9 mouse cellular contexts compared by ENCODE assay signal in genomic region chr4:32352442-32352841, GRCm38 (mm10).
DNase-seq lines count a peak whose midpoint lies in the region; ATAC-seq and TF ChIP-seq lines count a peak whose summit lies in the region.
"Had no signal": no experiment of that assay in that cellular context is flagged by ENCODE, and none has a peak within 500 bp of the region (broad histone marks: within the 10 kb centered on the region; RNA-seq: fewer than 3 reads in every experiment).

No protein-coding gene starts in this region.

- H3K4me3 ChIP-seq in liver, embryonic 11.5 days (ENCODE audit: low read depth, low read length) = no peak overlapping the region
- no peak overlapping the region for H3K4me3 ChIP-seq in liver, postnatal 0 days (ENCODE audit: low read depth, low read length)
- no peak overlapping the region for H3K4me3 ChIP-seq in forebrain, embryonic 15.5 days
- H3K4me3 ChIP-seq in intestine, embryonic 15.5 days (replicated peaks) = no peak overlapping the region
- H3K4me3 ChIP-seq in neural tube, embryonic 13.5 days = no peak overlapping the region
- H3K4me3 ChIP-seq: embryonic facial prominence, embryonic 13.5 days had no signal

- H3K9me3 ChIP-seq in liver, embryonic 11.5 days (ENCODE audit: control insufficient read depth, low read length) = no peaks in the 10 kb centered on the region
- no peaks in the 10 kb centered on the region for H3K9me3 ChIP-seq in liver, postnatal 0 days (ENCODE audit: low read length)
- no peaks in the 10 kb centered on the region for H3K9me3 ChIP-seq in forebrain, embryonic 15.5 days
- no peaks in the 10 kb centered on the region for H3K9me3 ChIP-seq in intestine, embryonic 15.5 days
- H3K9me3 ChIP-seq in neural tube, embryonic 13.5 days = no peaks in the 10 kb centered on the region
- H3K9me3 ChIP-seq: embryonic facial prominence, embryonic 13.5 days had no signal

- H3K4me1 ChIP-seq in liver, embryonic 11.5 days (replicated peaks; ENCODE audit: control insufficient read depth, insufficient read depth, low read length) = peaks cover 13% of the 10 kb centered on the region; the same call in 1 of the 2 replicates
- H3K4me1 ChIP-seq in liver, postnatal 0 days (ENCODE audit: insufficient read depth) = peaks cover 15% of the 10 kb centered on the region
- peaks cover 26% of the 10 kb centered on the region for H3K4me1 ChIP-seq in forebrain, embryonic 15.5 days
- peaks cover 8% of the 10 kb centered on the region; the same call in 1 of the 2 replicates for H3K4me1 ChIP-seq in intestine, embryonic 15.5 days (replicated peaks)
- H3K4me1 ChIP-seq in neural tube, embryonic 13.5 days (replicated peaks) = peaks cover 72% of the 10 kb centered on the region

- H3K27me3 ChIP-seq in liver, embryonic 11.5 days (replicated peaks; ENCODE audit: control insufficient read depth, insufficient read depth, low read length) = no peaks in the 10 kb centered on the region
- H3K27me3 ChIP-seq in liver, postnatal 0 days (ENCODE audit: insufficient read depth, low read length) = no peaks in the 10 kb centered on the region
- H3K27me3 ChIP-seq in forebrain, embryonic 15.5 days = no peaks in the 10 kb centered on the region
- H3K27me3 ChIP-seq in intestine, embryonic 15.5 days (replicated peaks) = no peaks in the 10 kb centered on the region
- no peaks in the 10 kb centered on the region for H3K27me3 ChIP-seq in neural tube, embryonic 13.5 days
- H3K27me3 ChIP-seq: embryonic facial prominence, embryonic 13.5 days had no signal

- 41% methylated on average over 8 of the region's 8 CpGs for WGBS in liver, embryonic 11.5 days
- 39% methylated on average over 8 of the region's 8 CpGs for WGBS in liver, postnatal 0 days (ENCODE audit: insufficient replicate concordance)
- 73% methylated on average over 8 of the region's 8 CpGs for WGBS in forebrain, embryonic 15.5 days
- 31% methylated on average over 8 of the region's 8 CpGs for WGBS in intestine, embryonic 15.5 days
- WGBS in neural tube, embryonic 13.5 days = 53% methylated on average over 8 of the region's 8 CpGs

- no peak for DNase-seq in liver, embryonic 11.5 days (ENCODE audit: low spot score)
- no peak for DNase-seq in liver, postnatal 0 days
- no peak for DNase-seq in layer of hippocampus, postnatal 36 days
- no peak for DNase-seq in urinary bladder, postnatal 36 days (ENCODE audit: low spot score in 2 of 2)
- DNase-seq: thymus, postnatal 36 days had no signal

- no peak for TF ChIP-seq CTCF in liver, postnatal 0 days (IDR thresholded peaks at IDR 0.05; ENCODE audit: low read depth)

- no peaks in the 10 kb centered on the region for H3K36me3 ChIP-seq in liver, embryonic 11.5 days (ENCODE audit: control insufficient read depth, insufficient read depth, low read length)
- no peaks in the 10 kb centered on the region for H3K36me3 ChIP-seq in liver, postnatal 0 days (replicated peaks; ENCODE audit: insufficient read depth, low read length)
- H3K36me3 ChIP-seq in forebrain, embryonic 15.5 days = no peaks in the 10 kb centered on the region
- H3K36me3 ChIP-seq in intestine, embryonic 15.5 days = no peaks in the 10 kb centered on the region
- no peaks in the 10 kb centered on the region for H3K36me3 ChIP-seq in neural tube, embryonic 13.5 days
- H3K36me3 ChIP-seq: embryonic facial prominence, embryonic 13.5 days had no signal

- peak overlapping the region; percentile 3; the same call in 1 of the 2 replicates for H3K4me2 ChIP-seq in liver, embryonic 11.5 days
- H3K4me2 ChIP-seq in liver, postnatal 0 days (ENCODE audit: low read depth, low read length) = no peak overlapping the region
- no peak overlapping the region for H3K4me2 ChIP-seq in forebrain, embryonic 15.5 days (replicated peaks)
- 0 out of 2 replicates have a peak overlapping the region, but pooled peaks have one; percentile 22 for H3K4me2 ChIP-seq in intestine, embryonic 15.5 days (replicated peaks)
- H3K4me2 ChIP-seq in neural tube, embryonic 13.5 days = 0 out of 2 replicates have a peak overlapping the region, but pooled peaks have one; percentile 13
- H3K4me2 ChIP-seq: embryonic facial prominence, embryonic 13.5 days had no signal

- H3K9ac ChIP-seq in liver, embryonic 11.5 days (ENCODE audit: low read depth, low read length) = no peak overlapping the region
- H3K9ac ChIP-seq in liver, postnatal 0 days (replicated peaks) = no peak overlapping the region
- H3K9ac ChIP-seq in forebrain, embryonic 15.5 days (replicated peaks) = no peak overlapping the region
- H3K9ac ChIP-seq in intestine, embryonic 15.5 days = no peak overlapping the region
- H3K9ac ChIP-seq in neural tube, embryonic 13.5 days = peak overlapping the region; percentile 45
- H3K9ac ChIP-seq: embryonic facial prominence, embryonic 13.5 days had no signal

- ATAC-seq in liver, embryonic 11.5 days (replicated peaks; ENCODE audit: low FRiP score) = no peak
- no peak for ATAC-seq in liver, postnatal 0 days
- ATAC-seq in forebrain, embryonic 15.5 days (replicated peaks) = peak; percentile 28; the same call in 1 of the 2 replicates
- peak; percentile 51; the same call in 1 of the 2 replicates for ATAC-seq in intestine, embryonic 15.5 days
- ATAC-seq in neural tube, embryonic 13.5 days (ENCODE audit: low read depth) = 0 out of 2 replicates have a peak, but pooled peaks have one; percentile 1

- TF ChIP-seq EP300 in liver, postnatal 0 days (IDR thresholded peaks at IDR 0.05; ENCODE audit: low read depth) = no peak

- peak overlapping the region; percentile 48 for H3K27ac ChIP-seq in liver, embryonic 11.5 days (ENCODE audit: low read depth, low read length)
- H3K27ac ChIP-seq in liver, postnatal 0 days (ENCODE audit: low read depth) = no peak overlapping the region
- 0 out of 2 replicates have a peak overlapping the region, but pooled peaks have one; percentile 9 for H3K27ac ChIP-seq in forebrain, embryonic 15.5 days (replicated peaks)
- peak overlapping the region; percentile 49; the same call in 1 of the 2 replicates for H3K27ac ChIP-seq in intestine, embryonic 15.5 days
- peak overlapping the region; percentile 70 for H3K27ac ChIP-seq in neural tube, embryonic 13.5 days (replicated peaks)
- H3K27ac ChIP-seq: embryonic facial prominence, embryonic 13.5 days had no signal

Comparison
In these comparisons a context has a peak if more than half of its experiments do, and no peak if none do; other contexts are left out.
1. H3K4me2 ChIP-seq: peak in liver, embryonic 11.5 days (single experiment), intestine, embryonic 15.5 days (single experiment) and neural tube, embryonic 13.5 days (single experiment); none in liver, postnatal 0 days (single experiment) and forebrain, embryonic 15.5 days (single experiment).
2. ATAC-seq: peak in forebrain, embryonic 15.5 days (single experiment), intestine, embryonic 15.5 days (single experiment) and neural tube, embryonic 13.5 days (single experiment); none in liver, embryonic 11.5 days (single experiment) and liver, postnatal 0 days (single experiment).